Mouse (Mus musculus) hindbrain, embryonic 11.5 days (tissue): ENCODE data around the gene Kcnd2. TPM values are rescaled to one million over a fixed set of nuclear protein-coding genes. Genes with fewer than 3 reads are reported as not detected.

Experiments used
- ATAC-seq: fragments of 200-750 bp; cut with Nextera tagmentation; 2 replicates; pipeline ENCODE4 v1.8.0; 2017; ENCODE audit warnings: mild to moderate bottlenecking, moderate TSS enrichment, moderate library complexity; ENCODE audit not compliant: low FRiP score
- DNase-seq: peaks from one replicate; pipeline ENCODE4 v3.0.0-alpha.2; 2015; ENCODE audit warnings: low spot score
- H3K27ac ChIP-seq: fragments of 300-500 bp; sonication (generic); 2 replicates; pipeline ENCODE4 v1.5.1; 2014; ENCODE audit warnings: mild to moderate bottlenecking, low read depth, low read length
- H3K27me3 ChIP-seq: fragments of 300-500 bp; sonication (generic); 2 replicates; pipeline ENCODE4 v1.6.1; 2014; ENCODE audit warnings: mild to moderate bottlenecking, low read length, moderate library complexity, mixed read lengths; ENCODE audit not compliant: control insufficient read depth, insufficient read depth
- H3K36me3 ChIP-seq: fragments of 300-500 bp; sonication (generic); 2 replicates; pipeline ENCODE4 v1.6.1; 2014; ENCODE audit warnings: mild to moderate bottlenecking, low read length, moderate library complexity, mixed read lengths; ENCODE audit not compliant: control insufficient read depth, insufficient read depth
- H3K4me1 ChIP-seq: fragments of 300-500 bp; sonication (generic); replicated peaks from 2 replicates; pipeline ENCODE4 v1.6.1; 2014; ENCODE audit warnings: low read length, mixed read lengths; ENCODE audit not compliant: control insufficient read depth, insufficient read depth
- H3K4me2 ChIP-seq: fragments of 300-500 bp; sonication (generic); replicated peaks from 2 replicates; pipeline ENCODE4 v1.6.1; 2014; ENCODE audit warnings: mild to moderate bottlenecking, low read depth, low read length
- H3K4me3 ChIP-seq: fragments of 300-500 bp; sonication (generic); 2 replicates; pipeline ENCODE4 v1.5.1; 2014; ENCODE audit warnings: low read depth, low read length
- H3K9ac ChIP-seq: fragments of 300-500 bp; sonication (generic); 2 replicates; pipeline ENCODE4 v1.6.1; 2014; ENCODE audit warnings: low read depth, low read length
- H3K9me3 ChIP-seq: fragments of 300-500 bp; sonication (generic); 2 replicates; pipeline ENCODE4 v1.6.1; 2016; ENCODE audit warnings: low read length; ENCODE audit not compliant: control insufficient read depth
- WGBS: fragments of 180-500 bp; shearing (Covaris S2); extraction: QIAGEN DNeasy Blood & Tissue Kit; methylation state at CpG from one replicate; pipeline ENCODE4 v1.1.7; 2014; 5-methylcytosine and 5-hydroxymethylcytosine counted together
- polyA plus RNA-seq: library from polyadenylated mRNA; unstranded; fragments of >200 nt; fragmentation: Nextera tagmentation; extraction: Ambion mirVana; gene quantifications from 2 replicates; pipeline ENCODE4 v1.2.1, GENCODE M21; 2014

Gene Kcnd2
- polyA plus RNA-seq, 1 experiment from 2014 or later, result 2.1 TPM

DNA sequence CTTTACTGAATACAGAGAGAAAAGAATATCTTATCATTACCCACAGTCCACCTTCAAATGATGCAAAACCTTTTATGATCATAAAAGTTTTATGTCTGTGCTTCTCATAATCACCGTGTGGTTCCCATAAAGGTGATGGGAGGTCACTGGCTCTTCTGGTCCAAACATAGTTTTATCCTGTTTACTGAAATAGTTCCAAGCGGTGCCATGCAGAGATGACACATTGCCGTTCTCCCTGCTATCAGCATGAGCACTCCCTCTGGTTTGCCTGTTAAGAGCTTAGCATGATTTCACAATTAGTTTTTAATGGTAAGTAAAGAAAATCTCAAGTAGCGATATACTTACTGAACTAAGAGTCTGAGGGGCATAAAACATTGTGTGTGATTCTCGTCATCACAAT, 43.7 kb downstream of the Kcnd2 start:
- no peak for DNase-seq
- Histone ChIP-seq H3K9ac (no peak overlapping the region), H3K4me3 (no peak overlapping the region), H3K4me1 (no peaks in the 10 kb centered on the region), H3K4me2 (no peak overlapping the region), H3K36me3 (no peaks in the 10 kb centered on the region), H3K27me3 (no peaks in the 10 kb centered on the region), H3K27ac (no peak overlapping the region), H3K9me3 (no peaks in the 10 kb centered on the region)
- no peak for ATAC-seq
- 84% methylated on average over 5 of the region's 5 CpGs for WGBS

DNA sequence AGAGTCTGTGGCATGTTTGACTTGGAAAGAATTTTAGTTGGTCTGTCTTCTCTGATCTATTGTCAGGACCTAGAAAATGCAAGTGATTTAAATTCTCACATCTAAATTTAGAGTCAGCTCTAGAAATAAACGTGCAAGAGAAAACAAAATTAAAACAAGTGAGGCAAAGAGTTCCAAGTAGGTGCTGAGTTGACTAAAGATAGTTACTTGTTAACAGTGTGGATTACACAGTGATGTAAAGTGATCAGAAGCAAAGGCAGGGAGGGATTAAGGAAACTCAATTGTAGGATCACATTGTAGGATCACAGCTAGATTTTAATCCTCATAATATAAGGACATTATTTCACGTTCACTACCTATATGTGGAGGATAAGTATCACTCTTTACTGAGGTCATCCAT, 52.6 kb downstream of the Kcnd2 start:
- Histone ChIP-seq H3K36me3 (no peaks in the 10 kb centered on the region), H3K4me2 (no peak overlapping the region), H3K9ac (no peak overlapping the region), H3K4me1 (no peaks in the 10 kb centered on the region), H3K27me3 (no peaks in the 10 kb centered on the region), H3K4me3 (no peak overlapping the region), H3K27ac (no peak overlapping the region), H3K9me3 (no peaks in the 10 kb centered on the region)
- ATAC-seq, result no peak
- 69% methylated on average over 2 of the region's 2 CpGs for WGBS
- DNase-seq, result no peak

DNA sequence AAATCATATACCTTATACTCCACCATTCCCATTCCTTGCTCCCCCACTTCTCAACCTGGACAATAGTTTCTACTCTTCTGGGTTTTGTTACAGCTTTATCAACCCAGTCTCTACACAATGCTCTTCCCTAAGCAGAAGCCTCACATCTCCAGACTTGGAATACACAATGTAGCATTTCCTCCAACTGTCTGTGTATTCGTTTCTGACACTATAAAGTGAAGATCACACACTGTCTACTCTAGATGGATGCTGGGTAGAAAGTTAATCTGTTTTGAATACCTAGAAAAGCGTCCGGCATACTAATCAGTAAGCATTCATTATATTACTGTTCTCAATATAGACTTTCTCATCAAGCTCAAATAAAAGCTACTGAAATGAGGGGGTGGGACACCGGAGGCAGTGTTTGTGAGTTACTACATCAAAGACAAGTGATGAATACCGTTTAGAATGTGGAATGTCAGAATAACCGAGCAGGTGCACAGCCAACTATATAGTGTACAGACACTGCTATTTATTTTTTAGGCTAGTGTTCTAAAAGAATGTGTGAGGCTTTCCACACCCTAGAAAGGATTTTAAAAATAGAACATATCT, 62.1 kb downstream of the Kcnd2 start:
- Histone ChIP-seq H3K27me3 (no peaks in the 10 kb centered on the region), H3K4me1 (no peaks in the 10 kb centered on the region), H3K4me2 (no peak overlapping the region), H3K4me3 (no peak overlapping the region), H3K9ac (no peak overlapping the region), H3K36me3 (no peaks in the 10 kb centered on the region), H3K27ac (no peak overlapping the region), H3K9me3 (no peaks in the 10 kb centered on the region)
- no peak for ATAC-seq
- no peak for DNase-seq
- WGBS, result 74% methylated on average over 6 of the region's 6 CpGs

DNA sequence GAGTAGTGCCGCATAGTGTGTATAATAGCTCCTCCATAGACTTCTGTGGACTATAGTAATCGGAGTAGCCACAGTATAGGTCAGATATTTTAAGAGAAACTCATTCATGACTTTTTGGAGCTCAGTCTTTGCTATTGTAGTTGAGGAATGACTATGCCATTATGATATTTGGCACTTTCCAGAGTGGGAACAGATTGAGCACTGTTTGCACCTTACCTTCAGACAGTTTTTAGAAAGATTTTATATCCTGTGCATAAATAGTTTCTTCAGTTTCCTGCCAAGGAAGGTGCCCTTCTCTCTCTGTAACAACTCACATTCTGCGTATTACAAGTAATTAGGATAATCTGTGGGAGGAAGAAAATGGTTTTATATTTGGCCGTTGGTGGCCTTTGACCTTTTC, 89.6 kb downstream of the Kcnd2 start:
- H3K9me3 ChIP-seq, result no peaks in the 10 kb centered on the region
- H3K36me3 ChIP-seq, result no peaks in the 10 kb centered on the region
- no peak for DNase-seq
- no peak for ATAC-seq
- H3K27ac ChIP-seq, result no peak overlapping the region
- H3K9ac ChIP-seq, result no peak overlapping the region
- H3K4me1 ChIP-seq, result no peaks in the 10 kb centered on the region
- no peak overlapping the region for H3K4me2 ChIP-seq
- WGBS, result 93% methylated on average over 4 of the region's 4 CpGs
- H3K4me3 ChIP-seq, result no peak overlapping the region
- H3K27me3 ChIP-seq, result no peaks in the 10 kb centered on the region

DNA sequence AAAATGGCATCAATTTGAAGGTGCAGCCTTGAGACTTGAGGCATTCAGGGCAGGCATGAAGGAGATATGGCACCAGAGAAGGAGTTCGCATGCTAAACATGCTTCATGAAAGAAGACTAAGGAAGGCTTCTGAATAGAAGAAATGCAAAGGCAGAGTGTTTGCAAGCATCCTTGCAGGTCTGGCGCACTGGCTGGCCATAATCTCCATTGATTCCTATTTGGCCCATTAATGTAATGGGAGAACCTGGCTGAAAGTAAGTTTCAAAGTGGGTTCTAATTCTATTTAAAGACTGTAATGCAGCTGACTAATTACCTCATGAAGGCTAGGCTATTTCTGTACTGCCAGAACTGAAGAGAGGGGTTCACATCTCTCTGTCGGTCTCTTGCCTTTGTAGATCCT, 94.9 kb downstream of the Kcnd2 start:
- no peaks in the 10 kb centered on the region for H3K36me3 ChIP-seq
- H3K27me3 ChIP-seq, result no peaks in the 10 kb centered on the region
- WGBS, result 89% methylated on average over 3 of the region's 3 CpGs
- H3K27ac ChIP-seq, result no peak overlapping the region
- H3K9ac ChIP-seq, result no peak overlapping the region
- DNase-seq (no peak), ATAC-seq (no peak)
- no peak overlapping the region for H3K4me3 ChIP-seq
- H3K4me1 ChIP-seq, result no peaks in the 10 kb centered on the region
- no peaks in the 10 kb centered on the region for H3K9me3 ChIP-seq
- no peak overlapping the region for H3K4me2 ChIP-seq

DNA sequence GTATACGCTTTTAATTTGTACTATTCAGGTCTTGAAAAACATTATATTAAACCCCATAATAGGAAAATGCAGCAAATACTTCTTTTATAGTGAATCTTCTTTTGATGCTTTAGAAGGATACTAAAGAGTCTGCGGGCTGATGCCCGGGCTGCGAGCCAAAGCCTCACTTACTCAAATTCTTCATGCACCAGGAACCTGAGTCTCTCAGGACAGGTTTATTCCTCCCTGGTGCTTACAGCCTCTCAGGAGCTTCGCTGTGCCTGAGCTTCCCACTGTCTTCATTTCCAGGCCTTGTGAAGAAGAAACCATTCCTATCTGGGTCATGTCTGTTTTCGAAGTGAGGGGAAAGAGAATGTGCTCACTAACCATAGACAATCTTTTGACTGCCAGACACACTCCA, 106.1 kb downstream of the Kcnd2 start:
- WGBS, result 93% methylated on average over 6 of the region's 6 CpGs
- Histone ChIP-seq H3K4me3 (no peak overlapping the region), H3K27ac (no peak overlapping the region), H3K4me2 (no peak overlapping the region), H3K9ac (no peak overlapping the region), H3K27me3 (no peaks in the 10 kb centered on the region), H3K9me3 (no peaks in the 10 kb centered on the region), H3K4me1 (no peaks in the 10 kb centered on the region), H3K36me3 (no peaks in the 10 kb centered on the region)
- ATAC-seq (no peak), DNase-seq (no peak)

DNA sequence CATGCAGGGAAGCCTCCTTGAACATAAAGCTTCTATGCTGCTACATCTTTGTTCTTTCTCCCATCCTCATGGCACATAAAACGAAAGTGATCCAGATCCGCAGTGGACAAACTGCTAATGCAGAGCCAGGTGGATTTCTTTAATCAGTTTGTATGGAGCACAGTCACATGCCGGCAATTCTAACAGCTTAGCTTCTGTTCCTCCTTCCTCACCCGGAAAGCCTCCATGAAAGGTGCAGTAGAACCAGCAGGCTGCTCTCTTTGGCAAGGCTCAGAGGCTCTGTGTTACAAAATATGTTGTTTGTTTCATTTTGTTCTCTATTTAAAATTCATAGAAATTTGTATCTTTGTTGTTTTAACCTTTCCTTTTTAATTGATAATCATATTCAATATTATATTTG, 106.9 kb downstream of the Kcnd2 start:
- Histone ChIP-seq H3K4me1 (no peaks in the 10 kb centered on the region), H3K9ac (no peak overlapping the region), H3K36me3 (no peaks in the 10 kb centered on the region), H3K4me3 (no peak overlapping the region), H3K27ac (no peak overlapping the region), H3K27me3 (no peaks in the 10 kb centered on the region), H3K4me2 (no peak overlapping the region), H3K9me3 (no peaks in the 10 kb centered on the region)
- DNase-seq (no peak), ATAC-seq (no peak)
- 90% methylated on average over 4 of the region's 4 CpGs for WGBS

DNA sequence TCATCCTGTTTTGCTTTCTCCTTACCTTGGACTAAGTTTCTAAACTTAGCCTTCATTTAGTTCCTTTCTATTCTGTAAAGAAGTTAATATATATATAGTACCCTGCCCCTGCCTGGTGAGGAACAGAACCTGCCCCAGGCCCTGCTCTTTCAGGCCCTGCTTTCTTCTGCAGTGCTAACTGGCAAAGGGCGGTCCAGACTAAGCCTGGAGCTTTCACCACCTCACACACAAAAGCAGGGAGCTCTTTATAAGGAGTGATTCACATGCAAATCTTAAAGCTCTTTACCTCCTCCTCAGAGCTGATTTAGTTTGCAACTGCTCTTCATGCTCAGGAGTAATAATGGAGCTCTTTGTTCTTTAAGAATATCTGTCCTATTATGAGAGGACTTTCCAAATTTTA, 109.9 kb downstream of the Kcnd2 start:
- no peak overlapping the region for H3K9ac ChIP-seq
- H3K4me1 ChIP-seq, result no peaks in the 10 kb centered on the region
- H3K4me2 ChIP-seq, result no peak overlapping the region
- no peak overlapping the region for H3K4me3 ChIP-seq
- no peaks in the 10 kb centered on the region for H3K36me3 ChIP-seq
- DNase-seq (peak; percentile 22), ATAC-seq (peak; percentile 81)
- 14% methylated on average over 1 of the region's 1 CpGs for WGBS
- H3K9me3 ChIP-seq, result no peaks in the 10 kb centered on the region
- no peaks in the 10 kb centered on the region for H3K27me3 ChIP-seq
- no peak overlapping the region for H3K27ac ChIP-seq

DNA sequence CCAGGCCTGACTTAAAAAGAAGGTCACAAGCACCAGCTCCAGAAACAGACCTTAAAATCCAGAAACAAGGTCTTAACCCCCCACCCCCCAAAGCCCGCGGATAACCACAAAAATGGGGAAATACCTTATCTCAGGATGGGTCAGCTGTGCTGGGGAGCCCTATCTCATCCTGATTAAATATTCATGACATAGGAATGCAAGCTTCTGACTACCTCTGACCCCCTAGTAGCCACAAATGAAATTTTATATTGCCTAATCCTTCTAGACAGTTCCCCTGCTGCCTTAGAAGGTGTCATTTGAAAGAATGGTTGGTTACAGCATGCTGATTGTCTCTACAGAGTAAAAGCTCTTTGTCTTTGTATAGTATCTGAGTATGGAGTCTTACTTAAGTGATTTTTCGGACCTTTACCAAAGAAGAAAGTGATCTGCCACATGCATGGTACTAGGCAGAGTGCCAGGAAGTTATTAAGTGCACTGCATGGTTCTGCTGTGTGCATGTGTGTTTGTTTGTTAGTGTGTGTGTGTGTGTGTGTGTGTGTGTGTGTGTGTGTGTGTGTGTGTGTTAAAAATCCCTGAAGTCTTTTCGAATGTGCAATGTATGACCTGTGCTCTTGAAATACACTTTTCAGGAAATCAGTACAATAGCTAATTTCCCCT, 111.9 kb downstream of the Kcnd2 start:
- ATAC-seq, result no peak
- no peak overlapping the region for H3K4me2 ChIP-seq
- no peaks in the 10 kb centered on the region for H3K9me3 ChIP-seq
- H3K27me3 ChIP-seq, result no peaks in the 10 kb centered on the region
- 59% methylated on average over 4 of the region's 4 CpGs for WGBS
- no peak overlapping the region for H3K27ac ChIP-seq
- no peak overlapping the region for H3K9ac ChIP-seq
- no peak for DNase-seq
- H3K36me3 ChIP-seq, result no peaks in the 10 kb centered on the region
- no peak overlapping the region for H3K4me3 ChIP-seq
- no peaks in the 10 kb centered on the region for H3K4me1 ChIP-seq
